Mouse (Mus musculus): ENCODE measurements around the gene Slc6a12. TPM values are rescaled to one million over a fixed set of nuclear protein-coding genes. Genes with fewer than 3 reads are reported as not detected.
A peak's percentile ranks its signal among the peaks of the same experiment; 100 is the strongest.

The Slc6a12 gene
- polyA plus RNA-seq, 1 experiment from 2014 or later: 0.29 TPM

GRCm38 (mm10) chr6:121392610-121393252, 49.9 kb downstream of the Slc6a12 start:
- WGBS: 86% methylated on average over 4 of the region's 4 CpGs
- DNase-seq (ENCODE audit: low spot score): no peak
- Histone ChIP-seq H3K27ac (replicated peaks) (no peak overlapping the region), H3K4me3 (no peak overlapping the region), H3K27me3 (replicated peaks; ENCODE audit: low read depth, poor library complexity, severe bottlenecking) (0 out of 2 replicates have a peak, but pooled peaks cover 1% of the 10 kb centered on the region), H3K4me1 (no peaks in the 10 kb centered on the region), H3K9me3 (peaks cover 8% of the 10 kb centered on the region; the same call in 1 of the 2 replicates), H3K36me3 (replicated peaks) (no peaks in the 10 kb centered on the region)

- no peak overlapping the region for H3K4me3 ChIP-seq
- H3K27me3 ChIP-seq (replicated peaks; ENCODE audit: low read depth, poor library complexity, severe bottlenecking): 0 out of 2 replicates have a peak, but pooled peaks cover 3% of the 10 kb centered on the region
- no peaks in the 10 kb centered on the region for H3K36me3 ChIP-seq (replicated peaks)
- WGBS: 92% methylated on average over 6 of the region's 6 CpGs
- DNase-seq (ENCODE audit: low spot score): no peak
- H3K4me1 ChIP-seq: no peaks in the 10 kb centered on the region
- no peaks in the 10 kb centered on the region for H3K9me3 ChIP-seq
- no peak overlapping the region for H3K27ac ChIP-seq (replicated peaks)
Measured at GRCm38 (mm10) chr6:121401140-121401539, 58.3 kb downstream of the Slc6a12 start.

GRCm38 (mm10) chr6:121401826-121402660, 59.2 kb downstream of the Slc6a12 start:
- H3K9me3 ChIP-seq: no peaks in the 10 kb centered on the region
- WGBS: 87% methylated on average over 14 of the region's 14 CpGs
- H3K4me3 ChIP-seq: no peak overlapping the region
- no peak overlapping the region for H3K27ac ChIP-seq (replicated peaks)
- no peak for DNase-seq (ENCODE audit: low spot score)
- no peaks in the 10 kb centered on the region for H3K36me3 ChIP-seq (replicated peaks)
- H3K4me1 ChIP-seq: no peaks in the 10 kb centered on the region
- H3K27me3 ChIP-seq (replicated peaks; ENCODE audit: low read depth, poor library complexity, severe bottlenecking): 0 out of 2 replicates have a peak, but pooled peaks cover 3% of the 10 kb centered on the region

GRCm38 (mm10) chr6:121402661-121403244, 59.9 kb downstream of the Slc6a12 start:
- H3K9me3 ChIP-seq: no peaks in the 10 kb centered on the region
- H3K4me1 ChIP-seq: peaks cover 4% of the 10 kb centered on the region
- no peak overlapping the region for H3K27ac ChIP-seq (replicated peaks)
- H3K4me3 ChIP-seq: no peak overlapping the region
- WGBS: 82% methylated on average over 8 of the region's 8 CpGs
- H3K27me3 ChIP-seq (replicated peaks; ENCODE audit: low read depth, poor library complexity, severe bottlenecking): 0 out of 2 replicates have a peak, but pooled peaks cover 6% of the 10 kb centered on the region
- H3K36me3 ChIP-seq (replicated peaks): no peaks in the 10 kb centered on the region
- no peak for DNase-seq (ENCODE audit: low spot score)

GRCm38 (mm10) chr6:121405311-121405710, 62.4 kb downstream of the Slc6a12 start:
- no peak for DNase-seq (ENCODE audit: low spot score)
- 96% methylated on average over 8 of the region's 8 CpGs for WGBS
- Histone ChIP-seq H3K27ac (replicated peaks) (no peak overlapping the region), H3K27me3 (replicated peaks; ENCODE audit: low read depth, poor library complexity, severe bottlenecking) (peaks cover 24% of the 10 kb centered on the region), H3K4me1 (peaks cover 5% of the 10 kb centered on the region), H3K4me3 (no peak overlapping the region), H3K9me3 (no peaks in the 10 kb centered on the region), H3K36me3 (replicated peaks) (no peaks in the 10 kb centered on the region)

GRCm38 (mm10) chr6:121407571-121408011, 64.7 kb downstream of the Slc6a12 start:
- H3K27ac ChIP-seq (replicated peaks): no peak overlapping the region
- H3K4me1 ChIP-seq: peaks cover 9% of the 10 kb centered on the region
- DNase-seq (ENCODE audit: low spot score): no peak
- peaks cover 44% of the 10 kb centered on the region for H3K27me3 ChIP-seq (replicated peaks; ENCODE audit: low read depth, poor library complexity, severe bottlenecking)
- H3K4me3 ChIP-seq: no peak overlapping the region
- 47% methylated on average over 5 of the region's 5 CpGs for WGBS
- no peaks in the 10 kb centered on the region for H3K9me3 ChIP-seq
- H3K36me3 ChIP-seq (replicated peaks): no peaks in the 10 kb centered on the region

GRCm38 (mm10) chr6:121412558-121413297, 69.9 kb downstream of the Slc6a12 start:
- Histone ChIP-seq H3K9me3 (0 out of 2 replicates have a peak, but pooled peaks cover 2% of the 10 kb centered on the region), H3K27me3 (replicated peaks; ENCODE audit: low read depth, poor library complexity, severe bottlenecking) (peaks cover 70% of the 10 kb centered on the region), H3K4me3 (peak overlapping the region; percentile 56), H3K27ac (replicated peaks) (no peak overlapping the region), H3K4me1 (peaks cover 15% of the 10 kb centered on the region), H3K36me3 (replicated peaks) (no peaks in the 10 kb centered on the region)
- 1% methylated on average over 46 of the region's 46 CpGs for WGBS
- DNase-seq (ENCODE audit: low spot score): peak; percentile 53

Small RNAs within 50 kb of the gene (microRNA-seq; reads per million reads assigned to microRNA genes)
- gene Gm24855: not detected

Other genes with a start within 250 kb of the Slc6a12 start
- gene Mical3, start 212.1 kb upstream of the Slc6a12 start, polyA plus RNA-seq (2016; fragmentation: Nextera tagmentation; extraction: Ambion mirVana): 9.9 and 10.4 TPM in 2 replicates
- 10.9 and 11.5 TPM in 2 replicates for gene Pex26, start 159.4 kb upstream of the Slc6a12 start, polyA plus RNA-seq (2016; fragmentation: Nextera tagmentation; extraction: Ambion mirVana)
- gene Tuba8, start 132.4 kb upstream of the Slc6a12 start, polyA plus RNA-seq (2016; fragmentation: Nextera tagmentation; extraction: Ambion mirVana): 0.41 and 0.60 TPM in 2 replicates
- gene Usp18, start 97.2 kb upstream of the Slc6a12 start, polyA plus RNA-seq (2016; fragmentation: Nextera tagmentation; extraction: Ambion mirVana): 0.39 and 0.50 TPM in 2 replicates
- 1.3 and 1.8 TPM in 2 replicates for gene Slc6a13, start 42.8 kb upstream of the Slc6a12 start, polyA plus RNA-seq (2016; fragmentation: Nextera tagmentation; extraction: Ambion mirVana)
- gene Iqsec3, start 130.6 kb downstream of the Slc6a12 start, polyA plus RNA-seq (2016; fragmentation: Nextera tagmentation; extraction: Ambion mirVana): 0.17 and 0.21 TPM in 2 replicates